Mouse (Mus musculus) hindbrain, embryonic 12.5 days (tissue): ENCODE results near the gene Slc1a3. TPM values are rescaled to one million over a fixed set of nuclear protein-coding genes. Genes with fewer than 3 reads are reported as not detected.

Experiments
- ATAC-seq: fragments of 200-750 bp; cut with Nextera tagmentation; 2 replicates; pipeline ENCODE4 v1.8.0; 2017; ENCODE audit warnings: moderate TSS enrichment; ENCODE audit not compliant: low FRiP score
- H3K27ac ChIP-seq: fragments of 300-500 bp; sonication (generic); 2 replicates; pipeline ENCODE4 v1.5.1; 2016; ENCODE audit warnings: mild to moderate bottlenecking
- H3K27me3 ChIP-seq: fragments of 300-500 bp; sonication (generic); 2 replicates; pipeline ENCODE4 v1.6.1; 2016; ENCODE audit warnings: mild to moderate bottlenecking
- H3K36me3 ChIP-seq: fragments of 300-500 bp; sonication (generic); 2 replicates; pipeline ENCODE4 v1.6.1; 2016; ENCODE audit warnings: mild to moderate bottlenecking
- H3K4me1 ChIP-seq: fragments of 300-500 bp; sonication (generic); 2 replicates; pipeline ENCODE4 v1.6.1; 2016
- H3K4me2 ChIP-seq: fragments of 300-500 bp; sonication (generic); replicated peaks from 2 replicates; pipeline ENCODE4 v1.6.1; 2016; ENCODE audit warnings: mild to moderate bottlenecking
- H3K4me3 ChIP-seq: fragments of 300-500 bp; sonication (generic); 2 replicates; pipeline ENCODE4 v1.5.1; 2016; ENCODE audit warnings: mild to moderate bottlenecking
- H3K9ac ChIP-seq: fragments of 300-500 bp; sonication (generic); 2 replicates; pipeline ENCODE4 v1.6.1; 2016; ENCODE audit warnings: mild to moderate bottlenecking, moderate library complexity
- H3K9me3 ChIP-seq: fragments of 300-500 bp; sonication (generic); replicated peaks from 2 replicates; pipeline ENCODE4 v1.6.1; 2016; ENCODE audit warnings: mild to moderate bottlenecking
- WGBS: fragments of 180-500 bp; shearing (Covaris S2); methylation state at CpG from one replicate; pipeline ENCODE4 v1.1.7; 2016; 5-methylcytosine and 5-hydroxymethylcytosine counted together
- polyA plus RNA-seq: library from polyadenylated mRNA; unstranded; fragments of >200 nt; fragmentation: Nextera tagmentation; extraction: Ambion mirVana; gene quantifications from 2 replicates; pipeline ENCODE4 v1.2.1, GENCODE M21; 2016

The Slc1a3 gene
- polyA plus RNA-seq, 1 experiment from 2014 or later, result 112 TPM

GRCm38 (mm10) chr15:8588065-8588464 is 122.5 kb downstream of the Slc1a3 start:
- no peaks in the 10 kb centered on the region for H3K27me3 ChIP-seq
- no peaks in the 10 kb centered on the region for H3K36me3 ChIP-seq
- 88% methylated on average over 5 of the region's 5 CpGs for WGBS
- H3K4me3 ChIP-seq, result no peak overlapping the region
- no peaks in the 10 kb centered on the region for H3K9me3 ChIP-seq
- H3K9ac ChIP-seq, result no peak overlapping the region
- H3K4me2 ChIP-seq, result no peak overlapping the region
- no peak overlapping the region for H3K27ac ChIP-seq
- H3K4me1 ChIP-seq, result no peaks in the 10 kb centered on the region
- ATAC-seq, result no peak

GRCm38 (mm10) chr15:8586822-8587281 is 123.7 kb downstream of the Slc1a3 start:
- ATAC-seq, result no peak

More at GRCm38 (mm10) chr15:8586822-8587281, 123.7 kb downstream of the Slc1a3 start:
- Histone ChIP-seq H3K36me3 (no peaks in the 10 kb centered on the region), H3K27me3 (no peaks in the 10 kb centered on the region), H3K4me2 (no peak overlapping the region), H3K9me3 (no peaks in the 10 kb centered on the region), H3K9ac (no peak overlapping the region), H3K4me3 (no peak overlapping the region), H3K27ac (no peak overlapping the region), H3K4me1 (no peaks in the 10 kb centered on the region)
- WGBS, result 55% methylated on average over 9 of the region's 9 CpGs

Other genes with a start within 250 kb of the Slc1a3 start
- gene Gm2310, start 190.8 kb downstream of the Slc1a3 start, polyA plus RNA-seq, result not detected in 2 replicates